Mouse (Mus musculus): ENCODE measurements around the gene Zap70. TPM values are rescaled to one million over a fixed set of nuclear protein-coding genes. Genes with fewer than 3 reads are reported as not detected.
A peak's percentile ranks its signal among the peaks of the same experiment; 100 is the strongest.

Gene Zap70
- polyA plus RNA-seq, 2 experiments = 0.54 to 0.88 TPM

- no peak overlapping the region for H3K9ac ChIP-seq (ENCODE audit: low read depth, low read length, severe bottlenecking)
- no peak for DNase-seq (ENCODE audit: low spot score)
- no peak for TF ChIP-seq POLR2A (IDR thresholded peaks at IDR 0.05; ENCODE audit: borderline replicate concordance, extremely low read depth, insufficient read depth, insufficient read length)
Measured at GRCm38 (mm10) chr1:36770998-36771397, 9.4 kb downstream of the Zap70 start.

GRCm38 (mm10) chr1:36772198-36772934 is 10.8 kb downstream of the Zap70 start:
- no peaks in the 10 kb centered on the region for H3K4me1 ChIP-seq (ENCODE audit: control insufficient read depth, insufficient read depth, low read length)
- H3K27me3 ChIP-seq (ENCODE audit: control insufficient read depth, insufficient read depth, low read length) = peaks cover 9% of the 10 kb centered on the region; the same call in 1 of the 2 replicates
- no peaks in the 10 kb centered on the region for H3K36me3 ChIP-seq (ENCODE audit: control insufficient read depth, insufficient read depth, low read length)
- TF ChIP-seq POLR2A (IDR thresholded peaks at IDR 0.05; ENCODE audit: borderline replicate concordance, extremely low read depth, insufficient read depth, insufficient read length) = no peak
- H3K4me2 ChIP-seq (replicated peaks; ENCODE audit: low read depth, low read length, severe bottlenecking) = no peak overlapping the region
- DNase-seq (ENCODE audit: low spot score) (no peak), ATAC-seq (ENCODE audit: low FRiP score, low read depth) (no peak)
- WGBS = 85% methylated on average over 9 of the region's 9 CpGs
- H3K9ac ChIP-seq (ENCODE audit: low read depth, low read length, severe bottlenecking) = no peak overlapping the region
- H3K27ac ChIP-seq (replicated peaks; ENCODE audit: low read depth, low read length) = no peak overlapping the region
- no peak overlapping the region for H3K4me3 ChIP-seq (replicated peaks; ENCODE audit: low read length)
- no peaks in the 10 kb centered on the region for H3K9me3 ChIP-seq (ENCODE audit: control insufficient read depth, low read length)

More at GRCm38 (mm10) chr1:36770998-36771397, 9.4 kb downstream of the Zap70 start:
- H3K4me3 ChIP-seq (replicated peaks; ENCODE audit: low read length) = peak overlapping the region; percentile 27
- H3K4me2 ChIP-seq (replicated peaks; ENCODE audit: low read depth, low read length, severe bottlenecking) = peak overlapping the region; percentile 52
- H3K9me3 ChIP-seq (ENCODE audit: control insufficient read depth, low read length) = no peaks in the 10 kb centered on the region
- no peak overlapping the region for H3K27ac ChIP-seq (replicated peaks; ENCODE audit: low read depth, low read length)
- no peaks in the 10 kb centered on the region for H3K4me1 ChIP-seq (ENCODE audit: control insufficient read depth, insufficient read depth, low read length)
- no peaks in the 10 kb centered on the region for H3K36me3 ChIP-seq (ENCODE audit: control insufficient read depth, insufficient read depth, low read length)
- H3K27me3 ChIP-seq (ENCODE audit: control insufficient read depth, insufficient read depth, low read length) = peaks cover 9% of the 10 kb centered on the region; the same call in 1 of the 2 replicates
- ATAC-seq (ENCODE audit: low FRiP score, low read depth) = no peak
- WGBS = 15% methylated on average over 27 of the region's 27 CpGs

GRCm38 (mm10) chr1:36780793-36781192 is 19.2 kb downstream of the Zap70 start:
- Histone ChIP-seq H3K4me2 (replicated peaks; ENCODE audit: low read depth, low read length, severe bottlenecking) (no peak overlapping the region), H3K4me3 (replicated peaks; ENCODE audit: low read length) (no peak overlapping the region), H3K27ac (replicated peaks; ENCODE audit: low read depth, low read length) (no peak overlapping the region), H3K27me3 (ENCODE audit: control insufficient read depth, insufficient read depth, low read length) (no peaks in the 10 kb centered on the region), H3K9ac (ENCODE audit: low read depth, low read length, severe bottlenecking) (no peak overlapping the region), H3K4me1 (ENCODE audit: control insufficient read depth, insufficient read depth, low read length) (no peaks in the 10 kb centered on the region), H3K36me3 (ENCODE audit: control insufficient read depth, insufficient read depth, low read length) (no peaks in the 10 kb centered on the region), H3K9me3 (ENCODE audit: control insufficient read depth, low read length) (no peaks in the 10 kb centered on the region)
- DNase-seq (ENCODE audit: low spot score) (no peak), ATAC-seq (ENCODE audit: low FRiP score, low read depth) (no peak)
- WGBS = 90% methylated on average over 13 of the region's 13 CpGs
- no peak for TF ChIP-seq POLR2A (IDR thresholded peaks at IDR 0.05; ENCODE audit: borderline replicate concordance, extremely low read depth, insufficient read depth, insufficient read length)

GRCm38 (mm10) chr1:36782476-36782875 is 20.9 kb downstream of the Zap70 start:
- no peak overlapping the region for H3K27ac ChIP-seq (replicated peaks; ENCODE audit: low read depth, low read length)
- H3K4me1 ChIP-seq (ENCODE audit: control insufficient read depth, insufficient read depth, low read length) = no peaks in the 10 kb centered on the region
- DNase-seq (ENCODE audit: low spot score) (no peak), ATAC-seq (ENCODE audit: low FRiP score, low read depth) (no peak)
- H3K9me3 ChIP-seq (ENCODE audit: control insufficient read depth, low read length) = no peaks in the 10 kb centered on the region
- H3K27me3 ChIP-seq (ENCODE audit: control insufficient read depth, insufficient read depth, low read length) = no peaks in the 10 kb centered on the region
- TF ChIP-seq POLR2A (IDR thresholded peaks at IDR 0.05; ENCODE audit: borderline replicate concordance, extremely low read depth, insufficient read depth, insufficient read length) = no peak
- WGBS = 79% methylated on average over 11 of the region's 11 CpGs
- H3K4me3 ChIP-seq (replicated peaks; ENCODE audit: low read length) = no peak overlapping the region
- no peak overlapping the region for H3K9ac ChIP-seq (ENCODE audit: low read depth, low read length, severe bottlenecking)
- no peaks in the 10 kb centered on the region for H3K36me3 ChIP-seq (ENCODE audit: control insufficient read depth, insufficient read depth, low read length)
- no peak overlapping the region for H3K4me2 ChIP-seq (replicated peaks; ENCODE audit: low read depth, low read length, severe bottlenecking)

- H3K36me3 ChIP-seq (ENCODE audit: control insufficient read depth, insufficient read depth, low read length) = no peaks in the 10 kb centered on the region
- no peaks in the 10 kb centered on the region for H3K9me3 ChIP-seq (ENCODE audit: control insufficient read depth, low read length)
- peak overlapping the region; percentile 78 for H3K4me2 ChIP-seq (replicated peaks; ENCODE audit: low read depth, low read length, severe bottlenecking)
- no peaks in the 10 kb centered on the region for H3K4me1 ChIP-seq (ENCODE audit: control insufficient read depth, insufficient read depth, low read length)
- no peak for TF ChIP-seq POLR2A (IDR thresholded peaks at IDR 0.05; ENCODE audit: borderline replicate concordance, extremely low read depth, insufficient read depth, insufficient read length)
- H3K4me3 ChIP-seq (replicated peaks; ENCODE audit: low read length) = peak overlapping the region; percentile 37
- peak overlapping the region; percentile 40 for H3K9ac ChIP-seq (ENCODE audit: low read depth, low read length, severe bottlenecking)
- no peak overlapping the region for H3K27ac ChIP-seq (replicated peaks; ENCODE audit: low read depth, low read length)
- peak; percentile 83 for DNase-seq (ENCODE audit: low spot score)
- H3K27me3 ChIP-seq (ENCODE audit: control insufficient read depth, insufficient read depth, low read length) = no peaks in the 10 kb centered on the region
- 5% methylated on average over 20 of the region's 20 CpGs for WGBS
- peak; percentile 61 for ATAC-seq (ENCODE audit: low FRiP score, low read depth)
Measured at GRCm38 (mm10) chr1:36784365-36785134, 23.0 kb downstream of the Zap70 start.

Data from limb, embryonic 14.5 days (tissue).